Mouse (Mus musculus): ENCODE results near the gene Myom3.

DNA sequence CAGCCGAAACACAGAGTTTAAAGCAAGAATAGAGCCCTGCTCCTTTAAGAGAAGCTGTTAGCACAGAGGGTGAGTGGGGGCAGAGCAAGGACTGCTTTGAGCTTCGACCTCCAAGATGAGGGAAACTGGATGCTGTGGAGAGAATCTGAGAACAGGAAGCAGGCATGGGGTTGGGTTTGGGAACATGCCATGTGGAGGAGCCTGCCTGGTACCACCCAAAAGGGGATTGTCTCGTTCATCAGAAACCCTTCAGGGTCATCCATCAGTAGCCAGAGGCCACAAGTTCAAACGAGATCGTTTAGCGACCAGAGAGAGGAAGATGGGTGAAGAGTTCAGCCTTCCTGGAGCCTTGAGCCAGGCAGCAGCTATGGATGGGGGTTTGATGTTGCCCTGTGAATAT, 16.0 kb upstream of the Myom3 start:
- TF ChIP-seq CTCF (IDR thresholded peaks at IDR 0.05; ENCODE audit: control insufficient read depth, insufficient read depth, insufficient read length) (no peak), USF1 (IDR thresholded peaks at IDR 0.05; ENCODE audit: low read depth) (no peak), CEBPB (IDR thresholded peaks at IDR 0.05; ENCODE audit: low read depth) (no peak), MAX (IDR thresholded peaks at IDR 0.05) (no peak)

Data from C2C12 (cell line).